Mouse (Mus musculus) urinary bladder, postnatal 4 days (tissue): ENCODE data around the gene Hmgn3.

Experiments used
- DNase-seq, 2 experiments: peaks; one replicate each; pipeline ENCODE4 v3.0.0; 2021 to 2022; ENCODE audit warnings: low spot score in 2 of 2

Hmgn3 gene

DNA sequence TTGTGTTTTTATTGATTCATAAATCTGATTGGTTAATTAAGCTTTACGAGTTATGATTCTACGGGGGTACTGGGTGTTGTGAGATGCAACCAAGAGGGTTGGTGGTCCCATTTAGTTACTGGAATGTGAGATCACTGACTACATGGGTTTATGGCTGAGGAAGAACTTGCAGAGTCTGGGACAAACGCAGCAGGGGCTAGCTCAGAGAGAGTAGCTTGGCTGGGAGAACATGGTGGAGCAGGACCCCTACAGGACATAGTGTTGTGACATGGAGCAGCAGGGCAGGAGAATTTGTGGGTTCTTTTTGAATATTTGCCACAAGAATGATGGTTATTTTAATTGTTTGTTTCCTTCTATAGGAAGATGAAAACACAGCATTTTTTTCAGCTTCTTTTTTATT is 45.7 kb downstream of the Hmgn3 start:
- no peak for DNase-seq

- no peak for DNase-seq
Observed at GRCm38 (mm10) chr9:83098652-83099307, 47.7 kb downstream of the Hmgn3 start.

DNA sequence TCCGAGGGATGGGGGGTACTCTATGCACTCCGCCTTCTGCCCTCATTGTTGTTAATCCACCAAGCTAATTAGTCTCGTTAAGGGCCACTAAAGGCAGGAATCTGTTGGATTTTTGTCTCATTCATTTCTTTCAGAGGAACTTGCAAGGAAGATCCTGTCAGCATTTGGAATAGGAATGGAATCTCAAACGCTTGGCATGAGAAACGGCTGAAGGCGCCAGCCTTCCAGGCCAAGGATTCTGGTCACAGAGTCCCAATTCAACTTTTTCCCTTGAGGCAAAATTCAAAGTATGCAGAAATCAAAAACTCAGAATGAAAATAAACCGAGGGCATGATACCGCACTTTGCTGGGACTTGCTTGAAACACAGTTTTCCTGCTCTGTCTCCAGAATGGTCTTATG is 48.7 kb downstream of the Hmgn3 start:
- DNase-seq, result no peak

DNA sequence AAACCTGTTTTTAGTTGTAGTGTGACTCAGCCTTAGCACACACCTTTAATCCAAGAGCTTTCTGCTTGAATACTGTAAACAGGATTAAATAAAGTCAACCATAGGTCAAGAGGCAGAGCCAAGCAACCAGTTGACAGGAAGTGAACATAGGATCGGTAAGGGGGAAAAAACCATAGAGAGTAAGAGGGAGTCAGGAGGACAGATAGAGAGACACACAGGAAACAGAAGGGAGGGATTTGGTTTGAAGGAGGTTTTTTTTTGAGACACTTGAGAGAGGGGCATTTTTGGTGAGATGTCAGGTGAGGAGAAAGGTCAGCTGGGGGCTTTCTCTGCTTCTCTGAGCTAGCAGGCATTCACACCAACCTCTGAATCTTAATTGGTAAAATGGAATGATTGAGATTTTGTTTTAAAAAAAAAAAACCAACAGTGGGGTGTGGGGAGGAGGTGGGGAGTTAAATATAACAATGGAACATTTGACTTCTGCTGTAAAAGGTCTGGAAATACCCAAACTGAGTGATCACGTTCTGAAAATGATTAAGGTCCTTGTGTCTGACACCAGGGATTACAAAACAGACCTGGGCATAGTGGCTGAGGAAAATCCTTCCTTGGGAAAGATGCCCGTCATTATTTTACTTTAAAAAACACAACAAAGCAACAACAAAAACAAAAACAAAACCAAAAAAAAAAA is 51.7 kb downstream of the Hmgn3 start:
- no peak for DNase-seq

DNA sequence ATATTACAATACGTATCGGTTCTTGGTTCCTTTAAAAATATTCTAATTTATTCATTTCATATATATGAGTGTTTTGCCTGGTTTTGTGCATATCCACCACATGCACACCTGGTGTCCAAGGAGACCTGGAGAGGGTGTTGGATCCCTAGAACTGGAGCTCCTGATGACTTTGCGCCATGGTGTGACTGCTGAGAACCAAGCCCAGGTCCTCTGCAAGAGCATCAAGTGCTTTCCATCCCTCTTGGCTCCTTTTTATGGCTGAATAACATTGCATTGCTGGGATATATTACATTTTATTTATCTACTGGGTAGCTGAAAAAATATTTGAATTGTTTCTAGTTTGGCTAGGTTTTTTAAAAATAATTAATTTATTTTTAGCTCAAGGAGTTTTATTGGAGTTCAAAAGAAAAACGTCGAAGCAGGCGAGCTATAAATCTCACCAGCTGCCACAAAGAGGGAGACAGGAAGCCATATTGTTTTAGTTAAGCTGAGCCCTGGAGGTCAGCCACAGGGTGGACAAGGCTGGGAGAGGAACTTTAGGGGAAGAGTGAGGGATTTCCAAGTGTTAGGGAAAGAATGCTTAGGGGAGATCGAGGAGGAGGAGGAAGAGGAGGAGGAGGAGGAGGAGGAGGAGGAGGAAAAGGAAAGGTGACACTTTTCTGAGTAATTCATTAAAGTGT is 62.6 kb downstream of the Hmgn3 start:
- DNase-seq, result no peak

DNA sequence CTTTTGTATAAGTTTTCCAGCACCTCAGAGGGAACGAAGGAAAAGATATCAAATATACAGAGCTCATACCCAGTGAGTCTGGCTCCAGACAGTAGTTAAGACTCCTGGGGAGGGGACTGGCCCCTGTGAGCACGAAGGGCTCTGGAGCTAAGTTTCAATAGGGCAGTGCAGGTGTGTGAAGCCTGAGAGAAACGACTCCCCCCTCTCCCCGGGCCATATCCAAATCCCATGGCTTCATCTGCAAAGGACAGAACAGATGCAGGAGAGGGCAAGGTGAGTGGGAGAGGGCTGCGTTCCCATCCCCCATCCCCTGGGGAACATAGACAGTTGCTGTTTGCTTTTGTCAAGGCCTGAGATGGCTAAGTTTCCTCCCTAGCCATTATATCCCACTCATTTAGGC is 63.4 kb downstream of the Hmgn3 start:
- no peak for DNase-seq

- DNase-seq, result no peak
Observed at GRCm38 (mm10) chr9:83082296-83082695, 64.2 kb downstream of the Hmgn3 start.

DNA sequence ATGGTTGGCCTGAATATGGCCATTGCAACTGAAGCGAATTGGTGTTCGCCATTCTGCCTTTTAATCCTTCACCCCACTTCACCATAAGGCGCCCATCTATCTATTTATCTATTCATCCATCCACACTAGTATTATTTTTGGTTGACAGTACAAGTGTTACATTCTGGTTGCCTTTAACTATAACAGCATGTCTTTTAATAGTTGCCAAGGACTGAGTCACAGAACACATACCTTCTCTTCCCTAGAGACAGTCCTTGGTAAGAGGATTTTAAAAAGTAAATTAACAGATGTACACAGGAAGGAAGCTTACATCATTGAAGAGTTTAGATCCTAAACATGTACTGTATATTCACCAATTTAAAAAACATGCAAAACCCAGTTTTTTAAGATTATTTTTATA is 66.8 kb downstream of the Hmgn3 start:
- no peak for DNase-seq

- DNase-seq, result no peak
Observed at GRCm38 (mm10) chr9:83068246-83068645, 78.2 kb downstream of the Hmgn3 start.

DNA sequence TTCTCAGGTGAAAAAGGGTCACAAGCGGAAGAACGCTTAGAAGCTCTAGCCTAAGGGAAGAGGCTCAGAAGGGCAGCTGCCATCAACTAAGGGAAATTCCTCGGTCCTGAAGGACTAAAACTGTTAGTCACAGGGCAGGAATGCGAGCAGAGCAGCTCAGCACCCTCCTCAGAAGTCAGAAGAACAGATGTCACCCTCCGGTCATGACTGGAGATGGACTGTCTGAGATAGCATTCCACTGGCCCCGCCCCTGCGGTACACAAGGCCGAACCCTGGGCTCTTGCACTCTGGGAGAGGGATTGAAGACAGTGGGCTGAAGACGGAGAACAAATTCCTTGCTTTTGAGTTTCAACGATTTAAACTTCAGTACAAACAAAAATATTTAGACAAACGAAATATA is 85.2 kb downstream of the Hmgn3 start:
- DNase-seq, result no peak
